ENCODE assay signal across 18 mouse cellular contexts in genomic region chr15:85009666-85010065, GRCm38 (mm10). TPM values are rescaled to one million over a fixed set of nuclear protein-coding genes. Genes with fewer than 3 reads are reported as not detected.
"Had no signal": no experiment of that assay in that cellular context is flagged by ENCODE, and none has a peak within 500 bp of the region (broad histone marks: within the 10 kb centered on the region; RNA-seq: fewer than 3 reads in every experiment).

No protein-coding gene starts in this region.

- H3K27ac ChIP-seq: neural tube, embryonic 13.5 days; neural tube, embryonic 15.5 days; stomach, embryonic 15.5 days; stomach, postnatal 0 days had no signal

- H3K9me3 ChIP-seq: neural tube, embryonic 13.5 days; neural tube, embryonic 15.5 days; stomach, embryonic 15.5 days had no signal

- DNase-seq: retina, postnatal 1 day; right cerebral cortex, adult 18-20 months; right cerebral cortex, postnatal 14 days; right cerebral cortex, postnatal 25 days; right cerebral cortex, postnatal 4 days; spleen, adult 18-20 months; thymus, adult 18-20 months; thymus, adult 2 months; thymus, postnatal 14 days; thymus, postnatal 25 days; thymus, postnatal 36 days; thymus, postnatal 4 days had no signal

- H3K9ac ChIP-seq: neural tube, embryonic 13.5 days; neural tube, embryonic 15.5 days; stomach, embryonic 15.5 days had no signal

- H3K4me2 ChIP-seq: neural tube, embryonic 13.5 days; neural tube, embryonic 15.5 days; stomach, embryonic 15.5 days had no signal

- H3K27me3 ChIP-seq: neural tube, embryonic 15.5 days; stomach, embryonic 15.5 days had no signal

- H3K36me3 ChIP-seq: neural tube, embryonic 13.5 days; neural tube, embryonic 15.5 days; stomach, embryonic 15.5 days had no signal

- H3K4me3 ChIP-seq: neural tube, embryonic 13.5 days; neural tube, embryonic 15.5 days; stomach, embryonic 15.5 days had no signal

RNA-seq across cellular contexts. Expression of gene Upk3a, which starts 7.3 kb away (rescaled TPM):
- total RNA-seq: neutrophil, adult 5-6 weeks had no signal
- polyA plus RNA-seq: spleen, adult 2 months had no signal
